Mouse (Mus musculus) ovary, adult 18-20 months (tissue): Measurements from ENCODE around the gene Cdc42.
A peak's percentile ranks its signal among the peaks of the same experiment; 100 is the strongest.

Experiments used
- DNase-seq: peaks from one replicate; pipeline ENCODE4 v3.0.0; 2022; ENCODE audit warnings: low spot score, mixed read lengths

Gene Cdc42

GRCm38 (mm10) chr4:137285876-137286661 is 71.5 kb downstream of the Cdc42 start:
- DNase-seq: no peak

- peak; percentile 69 for DNase-seq
Measured at GRCm38 (mm10) chr4:137283407-137283732, 74.2 kb downstream of the Cdc42 start.

GRCm38 (mm10) chr4:137282584-137283406 is 74.7 kb downstream of the Cdc42 start:
- peak; percentile 76 for DNase-seq

- DNase-seq: no peak
Measured at GRCm38 (mm10) chr4:137282122-137282521, 75.4 kb downstream of the Cdc42 start.

- no peak for DNase-seq
Measured at GRCm38 (mm10) chr4:137281273-137281672, 76.2 kb downstream of the Cdc42 start.

- no peak for DNase-seq
Measured at GRCm38 (mm10) chr4:137279346-137279745, 78.2 kb downstream of the Cdc42 start.

GRCm38 (mm10) chr4:137278144-137279040 is 79.1 kb downstream of the Cdc42 start:
- DNase-seq: no peak

GRCm38 (mm10) chr4:137277600-137278143 is 79.8 kb downstream of the Cdc42 start:
- DNase-seq: no peak

GRCm38 (mm10) chr4:137277166-137277513 is 80.4 kb downstream of the Cdc42 start, which contains the start of gene Wnt4:
Gene Wnt4 (plus strand): TSS chr4:137277489.
- peak; percentile 83 for DNase-seq

- DNase-seq: no peak
Measured at GRCm38 (mm10) chr4:137276443-137277165, 80.9 kb downstream of the Cdc42 start.

- DNase-seq: no peak
Measured at GRCm38 (mm10) chr4:137274304-137274703, 83.2 kb downstream of the Cdc42 start.

GRCm38 (mm10) chr4:137271856-137272255 is 85.7 kb downstream of the Cdc42 start:
- DNase-seq: no peak
